Mouse (Mus musculus) spleen, postnatal 0 days (tissue): ENCODE measurements around the gene Rhox4f. TPM values are rescaled to one million over a fixed set of nuclear protein-coding genes. Genes with fewer than 3 reads are reported as not detected.

Experiments used
- polyA plus RNA-seq: library from polyadenylated mRNA; unstranded; fragments of >200 nt; fragmentation: Nextera tagmentation; extraction: Ambion mirVana; gene quantifications from 2 replicates; pipeline ENCODE4 v1.2.1, GENCODE M21; 2015

The Rhox4f gene
- polyA plus RNA-seq: not detected in 2 replicates

DNA sequence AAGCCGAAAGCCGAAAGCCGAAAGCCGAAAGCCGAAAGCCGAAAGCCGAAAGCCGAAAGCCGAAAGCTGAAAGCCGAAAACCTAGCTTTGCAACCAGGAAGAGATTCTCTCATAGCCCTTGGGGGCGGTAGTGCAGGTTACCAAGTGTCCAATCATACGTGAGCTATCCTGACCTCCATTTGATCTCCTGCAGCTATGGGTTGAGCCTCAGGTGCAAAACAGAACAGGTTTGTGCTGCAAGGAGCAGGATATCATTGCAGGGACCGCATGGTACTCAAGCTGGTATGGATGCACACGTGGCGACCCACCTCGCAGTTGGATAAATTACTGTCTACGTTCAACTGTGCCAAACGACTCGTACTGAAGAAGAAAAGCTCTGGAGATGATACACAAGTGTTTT, at the start of gene Rhox4f:
TSS of gene Rhox4f (minus strand) at position 101 of the 400 bp plus-strand sequence.

DNA sequence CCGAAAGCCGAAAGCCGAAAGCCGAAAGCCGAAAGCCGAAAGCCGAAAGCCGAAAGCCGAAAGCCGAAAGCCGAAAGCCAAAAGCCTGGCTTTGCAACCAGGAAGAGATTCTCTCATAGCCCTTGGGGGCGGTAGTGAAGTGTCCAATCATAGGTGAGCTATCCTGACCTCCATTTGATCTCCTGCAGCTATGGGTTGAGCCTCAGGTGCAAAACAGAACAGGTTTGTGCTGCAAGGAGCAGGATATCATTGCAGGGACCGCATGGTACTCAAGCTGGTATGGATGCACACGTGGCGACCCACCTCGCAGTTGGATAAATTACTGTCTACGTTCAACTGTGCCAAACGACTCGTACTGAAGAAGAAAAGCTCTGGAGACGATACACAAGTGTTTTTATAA, 43.7 kb upstream of the Rhox4f start, which contains the start of gene Rhox4g:
TSS of gene Rhox4g (minus strand) at position 101 of the 400 bp plus-strand sequence.

DNA sequence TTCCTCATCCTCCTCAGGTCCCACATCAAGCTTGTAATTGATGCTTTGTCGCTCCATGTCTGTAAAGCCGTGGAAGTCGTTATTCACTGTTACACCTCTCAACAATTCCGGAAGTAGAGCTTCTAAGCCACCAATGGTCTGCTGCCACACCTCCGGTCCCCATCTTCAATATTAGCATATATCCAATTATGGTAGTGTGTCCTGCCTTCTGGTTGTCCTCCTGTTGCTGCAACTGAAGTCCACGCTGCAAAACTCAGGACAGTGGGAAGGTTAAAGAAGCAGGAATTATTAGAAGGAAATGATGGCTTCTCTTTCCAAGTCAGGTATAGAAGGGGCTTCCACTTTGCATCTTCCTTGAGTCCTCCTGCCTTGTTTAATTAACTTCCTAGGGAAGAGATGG, 35.9 kb upstream of the Rhox4f start, which contains the start of gene Rhox2g:
TSS of gene Rhox2g (minus strand) at position 101 of the 400 bp plus-strand sequence.

DNA sequence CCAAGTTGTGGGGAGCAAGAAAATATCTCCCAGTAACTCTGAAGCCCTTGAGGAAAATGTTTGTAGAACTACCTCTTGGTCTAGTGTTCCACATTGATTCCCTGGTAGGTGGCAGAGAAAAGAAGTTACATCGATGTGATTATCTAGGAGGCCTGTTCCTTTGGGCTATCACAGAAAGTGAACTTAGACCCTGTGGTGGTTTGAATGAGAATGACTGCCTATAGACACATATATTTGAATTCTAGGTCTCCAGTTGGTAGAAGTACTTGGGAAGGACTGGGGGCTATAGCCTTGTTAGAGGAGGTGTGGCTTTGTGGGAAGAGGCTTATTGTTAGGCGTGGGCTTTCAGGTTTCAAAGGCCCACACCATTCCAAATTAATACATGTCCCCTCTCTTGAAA, 21.0 kb upstream of the Rhox4f start, which contains the start of gene Rhox3g:
TSS of gene Rhox3g (minus strand) at position 101 of the 400 bp plus-strand sequence.

DNA sequence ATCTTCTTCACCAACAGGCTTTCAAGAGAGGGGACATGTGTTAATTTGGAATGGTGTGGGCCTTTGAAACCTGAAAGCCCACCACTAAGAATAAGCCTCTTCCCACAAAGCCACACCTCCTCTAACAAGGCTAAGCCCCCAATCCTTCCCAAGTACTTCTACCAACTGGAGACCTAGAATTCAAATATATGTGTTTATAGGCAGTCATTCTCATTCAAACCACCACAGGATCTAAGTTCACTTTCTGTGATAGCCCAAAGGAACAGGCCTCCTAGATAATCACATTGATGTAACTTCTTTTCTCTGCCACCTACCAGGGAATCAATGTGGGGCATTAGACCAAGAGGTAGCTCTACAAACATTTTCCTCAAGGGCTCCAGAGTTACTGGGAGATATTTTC, 26.8 kb downstream of the Rhox4f start, which contains the start of gene Rhox3f:
TSS of gene Rhox3f (plus strand) at position 301 of the 400 bp plus-strand sequence.

DNA sequence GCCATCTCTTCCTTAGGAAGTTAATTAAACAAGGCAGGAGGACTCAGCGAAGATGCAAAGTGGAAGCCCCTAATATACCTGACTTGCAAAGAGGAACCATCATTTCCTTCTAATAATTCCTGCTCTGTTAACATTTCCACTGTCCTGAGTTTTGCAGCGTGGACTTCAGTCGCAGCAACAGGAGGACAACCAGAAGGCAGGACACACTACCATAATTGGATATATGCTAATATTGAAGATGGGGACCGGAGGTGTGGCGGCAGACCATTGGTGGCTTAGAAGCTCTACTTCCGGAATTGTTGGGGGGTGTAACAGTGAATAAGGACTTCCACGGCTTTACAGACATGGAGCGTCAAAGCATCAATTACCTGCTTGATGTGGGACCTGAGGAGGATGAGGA, 36.4 kb downstream of the Rhox4f start, which contains the start of gene Rhox2f:
TSS of gene Rhox2f (plus strand) at position 301 of the 400 bp plus-strand sequence.

DNA sequence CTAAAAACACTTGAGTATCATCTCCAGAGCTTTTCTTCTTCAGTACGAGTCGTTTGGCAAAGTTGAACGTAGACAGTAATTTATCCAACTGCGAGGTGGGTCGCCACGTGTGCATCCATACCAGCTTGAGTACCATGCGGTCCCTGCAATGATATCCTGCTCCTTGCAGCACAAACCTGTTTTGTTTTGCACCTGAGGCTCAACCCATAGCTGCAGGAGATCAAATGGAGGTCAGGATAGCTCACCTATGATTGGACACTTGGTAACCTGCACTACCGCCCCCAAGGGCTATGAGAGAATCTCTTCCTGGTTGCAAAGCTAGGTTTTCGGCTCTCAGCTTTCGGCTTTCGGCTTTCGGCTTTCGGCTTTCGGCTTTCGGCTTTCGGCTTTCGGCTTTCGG, 50.4 kb downstream of the Rhox4f start, which contains the start of gene Rhox4e:
TSS of gene Rhox4e (plus strand) at position 301 of the 400 bp plus-strand sequence.

Other genes starting within 250 kb of the Rhox4f start
- not detected in 2 replicates for gene Rhox3a2, start 227.7 kb downstream of the Rhox4f start, polyA plus RNA-seq
- not detected in 2 replicates for gene Rhox4a2, start 216.9 kb downstream of the Rhox4f start, polyA plus RNA-seq
- not detected in 2 replicates for gene Rhox2b, start 195.6 kb downstream of the Rhox4f start, polyA plus RNA-seq
- not detected in 2 replicates for gene Rhox4b, start 175.2 kb downstream of the Rhox4f start, polyA plus RNA-seq
- not detected in 2 replicates for gene Rhox2c, start 154.0 kb downstream of the Rhox4f start, polyA plus RNA-seq
- gene Rhox3c, start 149.1 kb downstream of the Rhox4f start, polyA plus RNA-seq: not detected in 2 replicates
- gene Rhox4c, start 127.4 kb downstream of the Rhox4f start, polyA plus RNA-seq: not detected in 2 replicates
- not detected in 2 replicates for gene Rhox2d, start 114.3 kb downstream of the Rhox4f start, polyA plus RNA-seq
- not detected in 2 replicates for gene Rhox4d, start 93.3 kb downstream of the Rhox4f start, polyA plus RNA-seq
- gene Rhox2e, start 77.3 kb downstream of the Rhox4f start, polyA plus RNA-seq: not detected in 2 replicates
- not detected in 2 replicates for gene Rhox3e, start 65.7 kb downstream of the Rhox4f start, polyA plus RNA-seq
- gene Rhox4e, start 50.3 kb downstream of the Rhox4f start, polyA plus RNA-seq: not detected in 2 replicates
- not detected in 2 replicates for gene Rhox2f, start 36.3 kb downstream of the Rhox4f start, polyA plus RNA-seq
- gene Rhox3f, start 26.7 kb downstream of the Rhox4f start, polyA plus RNA-seq: not detected in 2 replicates
- gene Rhox3g, start 20.9 kb upstream of the Rhox4f start, polyA plus RNA-seq: not detected in 2 replicates
- not detected in 2 replicates for gene Rhox2g, start 35.8 kb upstream of the Rhox4f start, polyA plus RNA-seq
- gene Rhox4g, start 43.6 kb upstream of the Rhox4f start, polyA plus RNA-seq: not detected in 2 replicates
- gene Rhox3h, start 61.1 kb upstream of the Rhox4f start, polyA plus RNA-seq: not detected in 2 replicates
- gene Rhox2h, start 65.6 kb upstream of the Rhox4f start, polyA plus RNA-seq: not detected in 2 replicates
- 0.20 and 0.65 TPM in 2 replicates for gene Rhox5, start 197.1 kb upstream of the Rhox4f start, polyA plus RNA-seq
- gene Rhox6, start 219.2 kb upstream of the Rhox4f start, polyA plus RNA-seq: not detected in 2 replicates
- not detected in 2 replicates for gene Rhox7a, start 224.0 kb upstream of the Rhox4f start, polyA plus RNA-seq